Mouse (Mus musculus) CH12.LX (cell line): ENCODE measurements at regions not wholly inside any gene's neighbourhood (a gene's known extent, or its start where the extent isn't known, plus 50 kb on each side); places are given as distances from the start of the nearest gene placed in this dataset.

Experiments used
- DNase-seq: peaks from one replicate; pipeline ENCODE4 v3.0.0-alpha.2; 2013; ENCODE audit errors: extremely low read depth
- H3K27ac ChIP-seq: 2 replicates; pipeline ENCODE4 v1.5.1; 2012; ENCODE audit warnings: low read depth, mild to moderate bottlenecking, control low read depth, moderate library complexity; ENCODE audit not compliant: insufficient read depth
- H3K27me3 ChIP-seq: replicated peaks from 2 replicates; pipeline ENCODE3; 2012; ENCODE audit warnings: inconsistent platforms
- H3K36me3 ChIP-seq, 2 experiments: replicated peaks in 1 of 2; 2 replicates each; pipeline versions ENCODE3 to v1.6.1; 2012; ENCODE audit warnings: inconsistent platforms in 1 of 2, low read length in 1 of 2, mild to moderate bottlenecking in 1 of 2, mixed read lengths in 1 of 2, moderate library complexity in 1 of 2; ENCODE audit not compliant: control insufficient read depth in 1 of 2, insufficient read depth in 1 of 2
- H3K4me1 ChIP-seq, 2 experiments: 2 replicates each; pipeline ENCODE4 v1.6.1; 2012; ENCODE audit warnings: inconsistent platforms in 1 of 2, moderate library complexity in 1 of 2; ENCODE audit not compliant: insufficient read depth in 2 of 2, control insufficient read depth in 1 of 2
- H3K4me2 ChIP-seq: 2 replicates; pipeline ENCODE4 v1.6.1; 2012; ENCODE audit warnings: low read depth, mild to moderate bottlenecking, control low read depth; ENCODE audit not compliant: poor library complexity, insufficient read depth, severe bottlenecking
- H3K4me3 ChIP-seq, 3 experiments: fragments of 150-350 bp in 1 of 3; sonication (generic) in 1 of 3; replicated peaks in 1 of 3; 2 replicates each; pipeline versions ENCODE3 to v1.5.1; 2011 to 2012; ENCODE audit warnings: low read depth in 2 of 3, low read length in 2 of 3, mild to moderate bottlenecking in 2 of 3, moderate library complexity in 2 of 3, control low read depth in 1 of 3, improper control_type of control experiment in 1 of 3, inconsistent platforms in 1 of 3, mixed read lengths in 1 of 3; ENCODE audit not compliant: poor library complexity in 1 of 3
- H3K79me2 ChIP-seq: replicated peaks from 2 replicates; pipeline ENCODE4 v1.6.1; 2012; ENCODE audit warnings: mild to moderate bottlenecking, moderate library complexity; ENCODE audit not compliant: control insufficient read depth, poor library complexity, insufficient read depth, severe bottlenecking; ENCODE audit errors: extremely low read depth
- H3K9ac ChIP-seq: 2 replicates; pipeline ENCODE4 v1.6.1; 2012; ENCODE audit warnings: low read depth, mild to moderate bottlenecking, control low read depth, moderate library complexity; ENCODE audit not compliant: insufficient read depth
- H3K9me3 ChIP-seq: replicated peaks from 2 replicates; pipeline ENCODE3; 2012; ENCODE audit warnings: low read length, inconsistent platforms, mixed read lengths
- BHLHE40 ChIP-seq: IDR thresholded peaks from 2 replicates; pipeline ENCODE4 v1.6.1; 2011; ENCODE audit warnings: mild to moderate bottlenecking, low read depth, low read length, improper control_type of control experiment
- CHD1 ChIP-seq: IDR thresholded peaks from 2 replicates; pipeline ENCODE4 v1.6.1; 2012; ENCODE audit warnings: low read depth, low read length, improper control_type of control experiment, inconsistent platforms
- E2F4 ChIP-seq: IDR thresholded peaks from 2 replicates; pipeline ENCODE4 v1.6.1; 2011; ENCODE audit warnings: low read depth, low read length, improper control_type of control experiment; ENCODE audit not compliant: insufficient replicate concordance
- EP300 ChIP-seq: IDR thresholded peaks from 2 replicates; pipeline ENCODE4 v1.6.1; 2011; ENCODE audit warnings: low read length, improper control_type of control experiment
- ETS1 ChIP-seq: conservative IDR thresholded peaks from 2 replicates; pipeline ENCODE4 v1.6.1; 2012; ENCODE audit warnings: low read depth, mild to moderate bottlenecking, inconsistent platforms, low read length, improper control_type of control experiment, moderate library complexity
- HCFC1 ChIP-seq: IDR thresholded peaks from 2 replicates; pipeline ENCODE4 v1.6.1; 2012; ENCODE audit warnings: low read depth, mild to moderate bottlenecking, inconsistent platforms, low read length, improper control_type of control experiment
- IRF4 ChIP-seq: IDR thresholded peaks from 2 replicates; pipeline ENCODE4 v1.6.1; 2014; ENCODE audit warnings: low read depth, mild to moderate bottlenecking, inconsistent platforms, low read length, improper control_type of control experiment
- MAFK ChIP-seq: IDR thresholded peaks from 2 replicates; pipeline ENCODE4 v1.6.1; 2011; ENCODE audit warnings: low read length, improper control_type of control experiment; ENCODE audit not compliant: insufficient replicate concordance
- MAX ChIP-seq: IDR thresholded peaks from 2 replicates; pipeline ENCODE4 v1.6.1; 2011; ENCODE audit warnings: low read length, improper control_type of control experiment
- MEF2A ChIP-seq: IDR thresholded peaks from 2 replicates; pipeline ENCODE4 v1.6.1; 2014; ENCODE audit warnings: low read depth, mild to moderate bottlenecking, inconsistent platforms, low read length, improper control_type of control experiment, borderline replicate concordance
- MYC ChIP-seq: IDR thresholded peaks from 2 replicates; pipeline ENCODE4 v1.6.1; 2011; ENCODE audit warnings: low read depth, mild to moderate bottlenecking, improper control_type of control experiment, low read length
- NELFE ChIP-seq: IDR thresholded peaks from 2 replicates; pipeline ENCODE4 v1.6.1; 2011; ENCODE audit warnings: low read depth, low read length, improper control_type of control experiment
- NRF1 ChIP-seq: IDR thresholded peaks from 2 replicates; pipeline ENCODE4 v1.6.1; 2014; ENCODE audit warnings: low read depth, mild to moderate bottlenecking, inconsistent platforms, low read length, improper control_type of control experiment, moderate library complexity
- PAX5 ChIP-seq: IDR thresholded peaks from 2 replicates; pipeline ENCODE4 v1.6.1; 2012; ENCODE audit warnings: low read length, inconsistent platforms, mixed read lengths
- POLR2AphosphoS2 ChIP-seq: IDR thresholded peaks from 2 replicates; pipeline ENCODE4 v1.6.1; 2011; ENCODE audit warnings: low read depth, low read length, improper control_type of control experiment
- RAD21 ChIP-seq: IDR thresholded peaks from 2 replicates; pipeline ENCODE4 v1.6.1; 2011; ENCODE audit warnings: low read depth, mild to moderate bottlenecking, low read length, improper control_type of control experiment, moderate library complexity
- RCOR1 ChIP-seq: conservative IDR thresholded peaks from 2 replicates; pipeline ENCODE4 v1.6.1; 2012; ENCODE audit warnings: low read depth, mild to moderate bottlenecking, inconsistent platforms, low read length, improper control_type of control experiment
- SIN3A ChIP-seq: IDR thresholded peaks from 2 replicates; pipeline ENCODE4 v1.6.1; 2012; ENCODE audit warnings: low read length, improper control_type of control experiment, inconsistent platforms
- SMC3 ChIP-seq: IDR thresholded peaks from 2 replicates; pipeline ENCODE4 v1.6.1; 2011; ENCODE audit warnings: low read depth, low read length, improper control_type of control experiment
- TBP ChIP-seq: conservative IDR thresholded peaks from 2 replicates; pipeline ENCODE4 v1.6.1; 2011; ENCODE audit warnings: low read depth, low read length, improper control_type of control experiment
- TCF12 ChIP-seq: IDR thresholded peaks from 2 replicates; pipeline ENCODE4 v1.6.1; 2014; ENCODE audit warnings: low read depth, mild to moderate bottlenecking, inconsistent platforms, low read length, improper control_type of control experiment
- USF2 ChIP-seq: conservative IDR thresholded peaks from 2 replicates; pipeline ENCODE4 v1.6.1; 2011; ENCODE audit warnings: low read depth, low read length, improper control_type of control experiment
- ZKSCAN1 ChIP-seq: IDR thresholded peaks from 2 replicates; pipeline ENCODE4 v1.6.1; 2012; ENCODE audit warnings: low read depth, inconsistent platforms, low read length, improper control_type of control experiment, borderline replicate concordance
- ZMIZ1 ChIP-seq: IDR thresholded peaks from 2 replicates; pipeline ENCODE4 v1.6.1; 2012; ENCODE audit warnings: low read depth, mild to moderate bottlenecking, inconsistent platforms, low read length, improper control_type of control experiment
- ZNF384 ChIP-seq: IDR thresholded peaks from 2 replicates; pipeline ENCODE4 v1.6.1; 2012; ENCODE audit warnings: low read depth, low read length, improper control_type of control experiment, inconsistent platforms
- dilution Hi-C: fragments of 300-500 bp; cut with MboI; formaldehyde crosslinking; loops from 2 replicates; pipeline ENCODE4 v1.14.3; 2020; ENCODE audit warnings: low sequenced_read_pairs; ENCODE audit not compliant: extremely low pct_unique_long_range_greater_than_20kb, extremely low pct_ligation_motif_present
- in situ Hi-C: fragments of 300-500 bp; cut with MboI; formaldehyde crosslinking; loops from 3 replicates; pipeline ENCODE4 v1.14.3; 2019; ENCODE audit warnings: low sequenced_read_pairs, low pct_ligation_motif_present, low pct_unique_long_range_greater_than_20kb, mixed read lengths

- Histone ChIP-seq H3K36me3 (no peaks in the 10 kb centered on the region), H3K4me2 (no peak overlapping the region), H3K9me3 (peaks cover 6% of the 10 kb centered on the region), H3K27me3 (no peaks in the 10 kb centered on the region), H3K27ac (no peak overlapping the region), H3K79me2 (no peaks in the 10 kb centered on the region), H3K9ac (no peak overlapping the region), H3K4me3 (no peak overlapping the region), H3K4me1 (peaks cover 3 to 20% of the 10 kb centered on the region in 2 experiments; a peak in 2 of 4 replicates)
- in situ Hi-C loops (no loop called here), dilution Hi-C loops (no loop called here)
- TF ChIP-seq NELFE (no peak), ETS1 (no peak)
- DNase-seq = no peak
Measured at GRCm38 (mm10) chr5:53366882-53367561, 98.9 kb upstream of the Rbpj start.

GRCm38 (mm10) chr5:53370272-53370671 is 95.7 kb upstream of the Rbpj start:
- Histone ChIP-seq H3K36me3 (no peaks in the 10 kb centered on the region), H3K4me2 (no peak overlapping the region), H3K27me3 (no peaks in the 10 kb centered on the region), H3K79me2 (no peaks in the 10 kb centered on the region), H3K9ac (no peak overlapping the region), H3K9me3 (peaks cover 6% of the 10 kb centered on the region), H3K4me3 (no peak overlapping the region), H3K4me1 (peaks cover 3 to 28% of the 10 kb centered on the region in 2 experiments; a peak in 2 of 4 replicates), H3K27ac (no peak overlapping the region)
- dilution Hi-C loops = no loop called here
- DNase-seq = no peak
- TF ChIP-seq TBP (no peak), MEF2A (no peak), RAD21 (no peak), ZKSCAN1 (no peak), CHD1 (no peak), ZNF384 (no peak), RCOR1 (no peak), SIN3A (no peak), USF2 (no peak)
- in situ Hi-C loops = no loop called here

GRCm38 (mm10) chr5:53371638-53372037 is 94.3 kb upstream of the Rbpj start:
- peaks cover 6% of the 10 kb centered on the region for H3K9me3 ChIP-seq
- dilution Hi-C loops (no loop called here), in situ Hi-C loops (no loop called here)
- H3K27ac ChIP-seq = no peak overlapping the region
- H3K4me3 ChIP-seq = no peak overlapping the region
- no peak overlapping the region for H3K9ac ChIP-seq
- H3K27me3 ChIP-seq = no peaks in the 10 kb centered on the region
- no peak for DNase-seq
- no peaks in the 10 kb centered on the region for H3K79me2 ChIP-seq
- no peak overlapping the region for H3K4me2 ChIP-seq
- TF ChIP-seq ZNF384 = no peak
- TF ChIP-seq SMC3 = no peak
- TF ChIP-seq EP300 = no peak
- no peak for TF ChIP-seq HCFC1
- no peak for TF ChIP-seq SIN3A
- no peak for TF ChIP-seq PAX5
- TF ChIP-seq MYC = no peak
- no peak for TF ChIP-seq NRF1
- no peak for TF ChIP-seq BHLHE40
- TF ChIP-seq TCF12 = no peak
- TF ChIP-seq MAX = no peak
- no peak for TF ChIP-seq E2F4
- no peak for TF ChIP-seq POLR2AphosphoS2
- TF ChIP-seq ZMIZ1 = no peak
- no peak for TF ChIP-seq IRF4
- no peak for TF ChIP-seq MAFK
- no peaks in the 10 kb centered on the region for H3K36me3 ChIP-seq
- H3K4me1 ChIP-seq = peaks cover 0 to 17% of the 10 kb centered on the region in 2 experiments; a peak in 2 of 4 replicates
